Mouse (Mus musculus): ENCODE measurements around the gene Lamtor1. TPM values are rescaled to one million over a fixed set of nuclear protein-coding genes. Genes with fewer than 3 reads are reported as not detected.

The Lamtor1 gene
- total RNA-seq (2023), result 97.8 and 108 TPM in 2 replicates

DNA sequence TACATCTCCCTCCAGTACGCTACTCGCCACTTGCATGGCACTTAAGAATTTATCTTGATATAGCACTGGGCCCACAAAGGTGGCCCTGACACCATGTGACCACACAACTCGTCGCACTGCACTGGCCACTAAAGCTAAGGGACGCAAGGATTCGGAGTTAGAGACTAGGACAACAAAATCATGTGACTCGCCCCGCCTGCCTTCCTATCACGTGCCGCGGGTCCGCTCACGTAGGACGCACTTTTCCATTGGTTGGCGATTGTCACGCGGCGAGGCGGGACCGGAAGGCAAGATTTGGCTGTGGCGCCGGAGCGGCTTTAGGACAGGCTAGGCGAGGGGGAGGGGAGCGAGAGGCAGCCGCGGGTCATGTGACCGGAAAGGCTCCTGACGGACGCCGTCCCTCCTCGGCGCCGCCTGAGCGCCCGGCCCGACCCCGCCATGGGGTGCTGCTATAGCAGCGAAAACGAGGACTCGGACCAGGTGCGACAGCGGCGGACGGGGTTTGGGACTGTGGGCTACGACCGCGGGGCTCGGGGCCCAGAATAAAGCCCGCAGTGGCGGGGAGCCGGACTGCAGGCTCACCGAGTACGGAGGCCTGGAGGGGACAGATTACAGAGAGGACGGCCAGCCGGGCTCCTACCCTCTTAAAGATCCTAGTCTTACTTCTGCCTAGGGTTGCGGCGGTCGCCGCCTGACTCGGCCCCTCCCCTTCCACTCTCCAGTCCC, at the start of gene Lamtor1:
TSS of gene Lamtor1 (plus strand) at position 344 of the 726 bp plus-strand sequence.

DNA sequence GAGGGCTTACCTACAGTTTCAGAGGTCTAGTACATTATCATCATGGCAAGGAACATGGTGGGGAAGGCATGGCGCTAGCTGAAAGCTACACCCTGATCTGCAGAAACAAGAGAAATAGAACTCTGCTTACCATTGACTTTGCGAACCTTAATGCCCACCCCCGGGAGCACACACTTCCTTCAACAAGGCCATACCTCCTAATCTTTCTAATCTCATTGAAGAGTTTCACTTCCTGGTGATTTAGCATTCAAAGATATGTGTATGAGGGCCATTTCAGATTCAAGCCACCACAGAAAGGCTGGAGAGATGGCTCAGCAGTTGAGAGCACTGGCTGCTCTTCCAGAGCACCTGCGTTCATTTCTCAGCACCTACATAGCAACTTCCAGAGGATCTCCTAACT, 48.6 kb upstream of the Lamtor1 start, which contains the start of gene Folr2:
TSS of gene Folr2 (minus strand) at position 101 of the 400 bp plus-strand sequence.

DNA sequence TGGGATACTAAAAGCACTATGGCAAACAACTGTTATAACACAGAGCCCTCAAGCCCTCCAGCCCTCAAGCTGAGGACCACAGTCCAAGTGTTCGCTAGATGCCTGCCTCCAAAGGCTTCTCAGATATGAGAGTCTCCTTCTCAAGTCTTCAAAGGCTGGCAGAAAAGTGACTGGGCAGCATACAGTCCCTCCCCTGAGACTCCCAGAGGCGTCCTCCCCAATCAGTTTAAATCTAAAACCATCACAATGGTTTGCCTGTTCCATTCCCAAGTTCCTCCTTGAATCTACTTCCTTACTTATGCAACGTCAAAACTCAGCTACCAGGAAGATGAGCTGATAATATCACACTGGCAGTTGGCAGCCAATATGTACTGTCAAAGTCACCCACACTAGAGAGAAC, 42.3 kb upstream of the Lamtor1 start, which contains the start of gene Anapc15:
TSS of gene Anapc15 (plus strand) at position 301 of the 400 bp plus-strand sequence.

DNA sequence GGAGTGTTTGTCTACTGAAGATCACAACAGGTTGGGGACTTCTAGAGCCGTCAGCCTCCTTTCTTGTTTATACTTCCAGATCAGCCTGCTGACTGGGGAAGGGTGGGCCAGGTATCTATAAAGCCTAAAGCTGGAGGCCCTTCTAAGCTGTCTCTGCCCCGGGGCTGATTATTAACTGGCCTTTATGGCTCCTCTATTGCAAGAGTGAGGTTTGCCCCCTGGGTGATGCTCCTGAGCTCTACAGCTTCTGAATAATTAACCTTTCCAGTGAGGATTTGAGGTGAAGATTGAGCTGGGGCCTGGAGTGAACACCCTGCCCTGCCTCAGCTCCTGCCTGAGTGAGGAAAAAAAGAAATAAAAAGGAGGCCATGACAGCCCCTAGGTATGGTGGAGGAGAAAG, 35.1 kb upstream of the Lamtor1 start, which contains the start of gene Folr1:
TSS of gene Folr1 (minus strand) at position 160 of the 400 bp plus-strand sequence.

DNA sequence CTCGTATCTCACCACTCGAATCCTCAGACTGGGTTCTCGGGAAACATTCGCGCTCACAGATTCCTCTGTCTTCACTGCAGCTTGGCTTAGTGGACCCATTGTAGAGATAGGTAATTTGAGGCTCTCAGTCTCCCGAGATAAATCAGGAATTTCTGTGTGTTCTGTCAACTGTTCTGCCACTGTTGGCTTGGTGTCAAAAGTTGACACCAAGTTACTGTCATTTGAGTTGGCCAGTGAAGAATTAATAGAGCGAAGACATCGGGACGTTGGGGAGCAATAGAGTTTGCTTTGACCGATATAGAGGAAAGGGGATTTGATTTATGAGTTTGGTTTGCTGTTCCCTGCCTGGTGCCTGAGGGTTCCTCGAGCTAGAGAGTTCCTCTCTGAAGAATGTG, 580 bp downstream of the Lamtor1 start, which contains the start of gene Tomt:
TSS of gene Tomt (minus strand) at position 73 of the 395 bp plus-strand sequence.

DNA sequence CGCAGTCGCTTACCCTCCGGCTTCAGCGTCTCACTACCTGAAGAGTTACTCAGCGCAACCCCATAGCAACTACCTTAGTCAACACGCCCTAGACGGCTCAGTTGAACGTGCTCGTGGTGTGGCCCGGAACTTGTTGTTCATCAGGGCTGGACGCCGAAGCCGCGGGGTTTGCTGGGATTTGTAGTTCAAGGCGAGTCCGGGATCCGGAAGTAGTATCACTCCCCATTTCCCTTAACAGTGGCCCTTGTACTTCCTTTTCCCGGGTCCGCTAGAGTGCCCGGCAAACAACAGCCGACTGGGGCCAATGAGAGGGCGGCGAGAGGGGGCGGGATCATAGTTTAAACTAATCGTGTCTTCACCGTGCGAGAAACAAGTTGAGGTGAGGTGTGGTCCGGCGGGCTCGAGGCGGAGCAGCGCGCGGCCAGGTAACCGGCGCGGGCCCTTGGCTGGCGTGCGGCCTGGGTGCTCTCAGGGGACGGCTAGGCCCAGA, 28.1 kb downstream of the Lamtor1 start, which contains the start of the genes Lrrc51 and Numa1:
TSS of gene Lrrc51 (minus strand) at position 145 of the 490 bp plus-strand sequence.
TSS of gene Numa1 (plus strand) at position 361 of the 490 bp plus-strand sequence.

Other genes starting within 250 kb of the Lamtor1 start
- 9.7 and 9.9 TPM in 2 replicates for gene Clpb, start 242.3 kb upstream of the Lamtor1 start, total RNA-seq (2023)
- not detected in 2 replicates for gene Phox2a, start 87.6 kb upstream of the Lamtor1 start, total RNA-seq (2023)
- gene Inppl1, start 67.7 kb upstream of the Lamtor1 start, total RNA-seq (2023), result 14.9 and 24.8 TPM in 2 replicates
- 1.5 TPM in 1 of 2 replicates, not detected in the other for gene Folr2, start 48.7 kb upstream of the Lamtor1 start, total RNA-seq (2023)
- gene Anapc15, start 42.2 kb upstream of the Lamtor1 start, total RNA-seq (2023), result 40.4 and 44.1 TPM in 2 replicates
- gene Folr1, start 35.1 kb upstream of the Lamtor1 start, total RNA-seq (2023), result not detected in 2 replicates
- gene Tomt, start 455 bp downstream of the Lamtor1 start, total RNA-seq (2023), result 0.18 TPM in 1 of 2 replicates, not detected in the other
- gene Lrrc51, start 28.0 kb downstream of the Lamtor1 start, total RNA-seq (2023), result 0.51 and 1.1 TPM in 2 replicates
- 91.4 and 106 TPM in 2 replicates for gene Numa1, start 28.2 kb downstream of the Lamtor1 start, total RNA-seq (2023)
- 28.7 and 30.3 TPM in 2 replicates for gene Il18bp, start 112.8 kb downstream of the Lamtor1 start, total RNA-seq (2023)
- gene Rnf121, start 159.6 kb downstream of the Lamtor1 start, total RNA-seq (2023), result 12.0 and 16.0 TPM in 2 replicates
- gene Xndc1, start 159.6 kb downstream of the Lamtor1 start, total RNA-seq (2023), result 6.9 and 8.8 TPM in 2 replicates
- gene Xntrpc, start 159.8 kb downstream of the Lamtor1 start, total RNA-seq (2023), result 0.54 and 1.1 TPM in 2 replicates
- 0.22 and 0.45 TPM in 2 replicates for gene Trpc2, start 177.2 kb downstream of the Lamtor1 start, total RNA-seq (2023)
- not detected in 2 replicates for gene Art1, start 195.8 kb downstream of the Lamtor1 start, total RNA-seq (2023)
- not detected in 2 replicates for gene Art5, start 203.6 kb downstream of the Lamtor1 start, total RNA-seq (2023)
- 0.16 TPM in 1 of 2 replicates, not detected in the other for gene Chrna10, start 210.9 kb downstream of the Lamtor1 start, total RNA-seq (2023)

Measured in neutrophil, adult 65 days (primary cell).